Mouse (Mus musculus): ENCODE results near the gene Hs3st4.

The Hs3st4 gene

GRCm38 (mm10) chr7:124150901-124151300, 168.2 kb downstream of the Hs3st4 start:
- DNase-seq: no peak

- no peak for DNase-seq
Measured at GRCm38 (mm10) chr7:124163301-124163700, 180.6 kb downstream of the Hs3st4 start.

- DNase-seq: no peak
Measured at GRCm38 (mm10) chr7:124166229-124166628, 183.6 kb downstream of the Hs3st4 start.

GRCm38 (mm10) chr7:124168796-124169195, 186.1 kb downstream of the Hs3st4 start:
- DNase-seq: no peak

- DNase-seq: no peak
Measured at GRCm38 (mm10) chr7:124170001-124170400, 187.3 kb downstream of the Hs3st4 start.

GRCm38 (mm10) chr7:124171992-124172391, 189.3 kb downstream of the Hs3st4 start:
- no peak for DNase-seq

GRCm38 (mm10) chr7:124180926-124181325, 198.3 kb downstream of the Hs3st4 start:
- no peak for DNase-seq

GRCm38 (mm10) chr7:124184693-124185092, 202.0 kb downstream of the Hs3st4 start:
- no peak for DNase-seq

GRCm38 (mm10) chr7:124198811-124199570, 216.3 kb downstream of the Hs3st4 start:
- DNase-seq: no peak

GRCm38 (mm10) chr7:124216921-124217320, 234.3 kb downstream of the Hs3st4 start:
- DNase-seq: no peak

GRCm38 (mm10) chr7:124220556-124220955, 237.9 kb downstream of the Hs3st4 start:
- DNase-seq: peak; percentile 17

- DNase-seq: no peak
Measured at GRCm38 (mm10) chr7:124237896-124238670, 255.4 kb downstream of the Hs3st4 start.

GRCm38 (mm10) chr7:124239903-124240647, 257.4 kb downstream of the Hs3st4 start:
- no peak for DNase-seq

GRCm38 (mm10) chr7:124249838-124250237, 267.2 kb downstream of the Hs3st4 start:
- DNase-seq: no peak

GRCm38 (mm10) chr7:124250566-124250965, 267.9 kb downstream of the Hs3st4 start:
- no peak for DNase-seq

- DNase-seq: no peak
Measured at GRCm38 (mm10) chr7:124258419-124258818, 275.8 kb downstream of the Hs3st4 start.

GRCm38 (mm10) chr7:124270734-124271133, 288.1 kb downstream of the Hs3st4 start:
- no peak for DNase-seq

- DNase-seq: no peak
Measured at GRCm38 (mm10) chr7:124289873-124290272, 307.2 kb downstream of the Hs3st4 start.

GRCm38 (mm10) chr7:124319451-124319850, 336.8 kb downstream of the Hs3st4 start:
- DNase-seq: peak; percentile 9

- no peak for DNase-seq
Measured at GRCm38 (mm10) chr7:124335635-124336034, 353.0 kb downstream of the Hs3st4 start.

GRCm38 (mm10) chr7:124341510-124341909, 358.8 kb downstream of the Hs3st4 start:
- DNase-seq: no peak

- DNase-seq: no peak
Measured at GRCm38 (mm10) chr7:124347218-124348017, 364.7 kb downstream of the Hs3st4 start.

- DNase-seq: no peak
Measured at GRCm38 (mm10) chr7:124354035-124354434, 371.4 kb downstream of the Hs3st4 start.
